Mouse (Mus musculus) spleen, postnatal 4 days (tissue): Measurements from ENCODE around the gene Vps53.
A peak's percentile ranks its signal among the peaks of the same experiment; 100 is the strongest.

Experiments used
- DNase-seq, 2 experiments: peaks; one replicate each; pipeline ENCODE4 v3.0.0; 2022; ENCODE audit warnings: low spot score in 2 of 2

The Vps53 gene

GRCm38 (mm10) chr11:76059971-76060370 lies 119.5 kb downstream of the Vps53 start:
- no peak for DNase-seq

DNA sequence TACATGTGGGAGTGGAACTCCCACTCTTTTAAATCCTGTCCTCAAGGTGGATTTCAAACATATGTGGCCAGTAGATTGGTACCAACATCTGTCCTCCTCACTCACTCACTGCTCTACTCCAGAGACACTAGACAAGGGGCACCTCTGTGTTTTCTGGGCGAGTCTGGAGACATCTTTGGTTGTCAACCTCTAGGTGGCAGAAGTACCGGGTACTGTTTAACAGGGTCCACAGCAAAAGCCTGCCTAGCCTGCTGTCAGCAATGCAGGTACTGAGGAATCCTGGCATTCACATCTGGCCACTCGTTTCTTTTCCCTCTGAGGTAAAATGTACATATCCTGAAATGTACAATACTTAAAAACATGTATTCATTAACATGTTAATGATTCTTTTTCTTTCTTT lies 123.0 kb downstream of the Vps53 start:
- no peak for DNase-seq

DNA sequence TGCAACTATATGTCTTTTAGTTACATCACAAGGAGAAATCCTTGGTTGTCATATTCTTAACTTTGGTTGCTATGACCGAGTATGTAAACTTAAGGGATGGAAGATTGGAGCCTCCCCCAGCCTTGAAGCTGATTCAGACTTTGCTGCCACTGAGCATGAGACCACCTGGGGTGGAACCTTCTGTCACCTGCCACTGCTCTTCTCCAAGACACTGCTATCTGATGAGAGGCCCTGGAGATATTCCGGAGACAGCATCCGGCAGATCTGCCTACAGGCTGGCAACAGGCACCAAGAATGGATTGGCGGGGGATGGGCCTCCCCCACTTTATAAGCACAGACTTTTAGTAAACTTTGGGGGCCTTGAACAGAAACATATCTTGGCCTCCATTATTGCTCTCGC lies 127.0 kb downstream of the Vps53 start:
- no peak for DNase-seq

GRCm38 (mm10) chr11:76050967-76051512 lies 128.4 kb downstream of the Vps53 start:
- DNase-seq: no peak

DNA sequence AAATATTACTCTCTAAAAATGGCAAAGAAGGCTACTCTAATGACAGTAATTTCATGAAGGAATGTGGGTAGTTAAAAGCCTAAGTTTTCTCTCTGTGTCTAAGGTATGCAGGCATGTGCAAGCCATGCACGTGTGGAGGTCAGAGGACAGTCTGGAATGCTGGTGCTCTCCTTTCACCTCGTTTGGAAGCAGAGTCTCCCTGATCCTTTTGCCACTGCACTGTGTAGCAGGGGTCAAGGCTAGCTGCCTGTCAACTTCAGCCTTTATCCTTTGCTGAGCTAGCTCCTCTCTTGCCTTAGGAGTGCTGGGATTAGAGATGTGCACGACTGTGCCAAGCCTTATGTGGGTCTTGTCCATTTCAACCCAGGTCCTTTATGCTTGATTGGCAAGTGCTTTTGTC lies 128.9 kb downstream of the Vps53 start:
- no peak for DNase-seq

GRCm38 (mm10) chr11:76045367-76045766 lies 134.1 kb downstream of the Vps53 start:
- DNase-seq: no peak

DNA sequence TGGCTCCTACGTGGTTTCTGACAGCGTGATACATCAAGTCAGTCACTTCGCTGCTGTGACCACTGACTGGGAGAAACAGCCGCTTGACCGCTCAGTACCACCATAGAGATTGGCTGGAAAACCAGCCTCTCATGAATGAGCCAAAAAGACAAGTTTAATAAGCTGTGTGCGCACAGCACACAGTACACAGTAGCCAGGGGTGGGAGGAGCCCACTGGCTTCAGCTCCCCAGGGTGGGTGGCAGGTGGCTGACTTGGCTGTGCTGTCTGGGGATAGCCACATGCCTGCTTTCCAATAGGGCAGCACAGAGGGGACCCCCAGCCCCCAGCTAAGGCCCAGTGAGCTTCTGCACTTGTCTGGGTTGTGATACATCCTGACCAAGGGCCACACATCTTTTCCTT lies 135.0 kb downstream of the Vps53 start:
- no peak for DNase-seq

DNA sequence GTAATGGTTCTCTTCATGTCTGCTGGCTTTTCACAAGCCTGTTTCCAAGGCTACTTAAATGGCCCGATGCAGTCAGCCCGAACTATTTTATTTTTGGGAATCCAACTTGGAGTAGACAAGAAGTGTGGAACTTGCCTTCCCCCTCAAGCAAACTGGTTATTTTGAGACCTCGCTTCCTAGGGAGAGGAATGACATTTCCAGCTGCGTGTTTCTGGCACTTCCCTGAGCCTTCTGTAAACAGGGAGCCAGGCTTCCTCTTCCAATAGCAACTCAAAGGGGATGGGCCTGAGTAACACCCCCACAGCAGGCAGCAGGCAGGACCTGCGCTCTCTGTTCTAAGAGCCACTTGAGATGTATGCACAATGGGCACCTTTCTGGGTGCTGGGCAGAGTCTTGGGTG lies 136.6 kb downstream of the Vps53 start:
- no peak for DNase-seq

DNA sequence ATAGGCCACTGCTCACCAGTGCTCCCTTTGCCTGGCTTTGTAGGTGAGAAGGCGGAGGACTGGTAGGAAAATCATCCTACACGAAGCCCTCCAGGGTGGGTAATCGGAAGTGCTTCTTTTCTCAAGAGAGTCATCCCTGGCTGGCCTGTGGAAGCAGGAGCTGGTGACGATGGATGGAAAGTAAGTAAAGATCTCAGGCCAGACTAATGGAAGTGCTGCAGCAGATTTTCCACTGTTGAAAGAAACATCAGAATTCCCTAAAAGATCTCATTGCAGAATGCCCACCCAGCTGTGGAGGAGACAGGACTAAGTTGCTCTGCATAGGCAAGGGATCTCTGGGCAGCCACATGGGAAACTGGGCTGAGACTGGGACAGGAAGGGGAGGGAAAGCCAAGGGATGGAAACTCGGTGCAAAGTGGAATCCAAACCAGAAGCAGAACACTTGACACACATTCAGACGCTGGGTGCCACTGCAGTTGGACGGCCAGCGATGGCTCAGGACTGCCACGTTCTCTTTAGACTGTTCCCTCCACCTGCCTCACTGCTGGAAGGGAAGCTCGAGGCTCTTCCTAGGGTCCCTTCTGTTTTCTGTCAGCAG lies 137.3 kb downstream of the Vps53 start:
- DNase-seq: no peak

DNA sequence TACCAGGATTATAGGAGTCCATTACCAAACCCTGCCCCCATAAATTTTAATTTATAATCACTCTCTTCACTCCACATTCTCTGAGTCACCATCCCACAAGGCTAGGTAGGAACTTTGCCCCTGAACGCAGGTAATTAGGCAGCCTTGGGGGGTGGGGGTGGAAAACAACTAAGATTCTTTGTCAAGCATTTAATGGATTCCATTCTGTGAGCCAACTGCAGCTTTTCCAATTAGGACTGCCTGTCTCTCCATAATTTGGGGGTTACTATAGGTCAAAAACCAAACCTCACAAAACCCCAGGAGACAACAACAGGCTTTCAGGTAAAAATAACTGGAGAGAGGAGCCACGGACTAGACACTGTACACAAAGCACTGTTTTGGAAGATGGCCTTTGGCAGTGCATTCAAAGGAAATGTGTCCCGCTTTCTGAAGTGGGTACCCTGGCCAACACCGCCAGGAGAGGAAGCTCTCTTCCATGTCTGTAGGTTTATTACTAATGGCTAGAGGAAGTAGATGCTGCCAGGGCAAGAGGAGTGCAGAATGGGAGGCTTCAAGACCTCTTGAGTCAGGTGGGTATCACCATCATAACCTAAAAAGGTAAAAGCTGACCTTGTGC lies 138.6 kb downstream of the Vps53 start:
- DNase-seq: no peak

- no peak for DNase-seq
Observed at GRCm38 (mm10) chr11:76040106-76040505, 139.3 kb downstream of the Vps53 start.

DNA sequence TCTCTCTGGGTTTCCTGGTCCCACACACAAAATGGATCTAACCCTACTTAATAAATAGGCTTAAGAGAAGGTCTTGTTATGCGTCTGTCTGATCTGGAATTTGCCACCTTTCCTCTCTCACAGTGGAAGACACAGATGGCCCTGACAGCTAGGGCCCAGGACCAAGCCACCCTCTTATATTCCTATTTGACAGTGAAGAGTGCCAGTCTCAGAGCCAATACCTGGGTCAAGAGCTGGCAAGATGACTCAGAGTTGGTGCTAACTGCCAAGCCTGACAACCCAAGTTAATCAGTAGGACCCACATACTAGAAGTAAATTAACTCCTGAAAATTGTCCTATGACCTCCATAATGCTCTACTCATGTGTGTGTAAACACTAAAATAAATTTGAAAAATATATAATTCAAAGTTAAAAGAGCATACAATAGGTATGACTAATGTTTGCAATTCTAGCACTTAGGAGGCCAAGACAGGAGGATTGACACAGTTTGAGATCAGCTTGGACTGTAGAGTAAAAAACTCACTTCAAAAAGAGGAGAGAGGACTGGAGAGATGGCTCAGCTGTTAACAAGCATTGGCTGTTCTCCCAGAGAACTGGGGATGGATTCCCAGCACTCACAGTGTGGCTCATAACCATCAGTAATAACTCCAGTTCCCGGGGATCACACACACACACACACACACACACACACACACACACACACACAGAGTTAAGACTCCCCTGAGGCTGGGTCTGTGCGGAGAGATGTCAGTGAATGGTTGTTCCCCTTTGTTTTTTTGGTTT lies 140.0 kb downstream of the Vps53 start:
- DNase-seq: no peak

DNA sequence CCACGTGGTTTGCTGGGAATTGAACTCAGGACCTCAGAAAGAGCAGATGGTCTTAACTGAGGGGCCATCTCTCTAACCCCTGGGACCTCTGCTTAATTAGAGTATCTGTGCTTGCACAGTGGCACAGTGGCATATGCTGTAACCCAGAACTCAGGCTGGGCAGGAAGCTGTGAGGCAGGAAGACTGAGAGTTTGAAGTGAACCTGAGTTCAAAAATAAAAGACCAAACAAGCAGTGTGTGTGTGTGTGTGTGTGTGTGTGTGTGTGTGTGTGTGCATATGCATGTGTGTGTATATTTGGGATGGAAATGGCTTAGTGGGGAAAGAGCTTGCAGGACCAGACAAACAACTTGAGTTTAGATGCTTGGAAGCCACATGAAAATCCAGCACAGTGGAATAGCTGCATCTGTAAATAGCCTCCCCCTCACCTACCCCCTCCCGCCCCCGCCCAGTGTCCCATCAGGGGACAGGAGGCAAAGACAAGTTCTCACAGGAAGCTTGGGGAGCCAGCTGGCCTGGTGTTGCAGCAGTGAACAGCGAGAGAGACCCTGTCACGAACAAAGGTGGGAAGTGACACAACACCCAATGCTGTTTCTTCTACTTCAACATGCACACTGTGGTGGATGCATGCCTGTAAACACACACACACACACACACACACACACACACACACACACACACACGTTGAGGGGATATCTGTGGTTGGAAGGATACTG lies 141.7 kb downstream of the Vps53 start:
- DNase-seq: peak in 1 of 2 experiments; percentile 49

GRCm38 (mm10) chr11:76035182-76035581 lies 144.3 kb downstream of the Vps53 start:
- DNase-seq: no peak

DNA sequence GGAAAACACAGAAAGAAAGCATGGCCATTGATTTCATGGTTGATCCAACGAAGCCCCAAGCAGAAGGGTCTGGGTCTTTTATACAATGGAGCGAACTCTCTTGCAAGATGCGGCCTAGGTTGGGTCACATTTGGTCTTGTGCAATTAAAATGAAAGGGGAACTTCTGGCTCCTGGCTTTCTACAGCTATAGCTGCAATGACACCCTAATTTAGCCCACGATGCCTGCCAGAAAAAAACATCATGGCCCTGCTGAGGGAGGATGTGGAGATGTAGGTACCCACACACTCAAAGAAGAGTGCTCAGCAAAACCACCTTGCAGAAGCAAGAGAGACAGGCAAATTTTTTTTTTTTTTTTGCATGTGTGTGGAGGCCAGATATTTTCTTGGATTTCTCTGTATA lies 145.6 kb downstream of the Vps53 start:
- DNase-seq: peak in 1 of 2 experiments; percentile 34

GRCm38 (mm10) chr11:76033359-76033758 lies 146.1 kb downstream of the Vps53 start:
- no peak for DNase-seq

DNA sequence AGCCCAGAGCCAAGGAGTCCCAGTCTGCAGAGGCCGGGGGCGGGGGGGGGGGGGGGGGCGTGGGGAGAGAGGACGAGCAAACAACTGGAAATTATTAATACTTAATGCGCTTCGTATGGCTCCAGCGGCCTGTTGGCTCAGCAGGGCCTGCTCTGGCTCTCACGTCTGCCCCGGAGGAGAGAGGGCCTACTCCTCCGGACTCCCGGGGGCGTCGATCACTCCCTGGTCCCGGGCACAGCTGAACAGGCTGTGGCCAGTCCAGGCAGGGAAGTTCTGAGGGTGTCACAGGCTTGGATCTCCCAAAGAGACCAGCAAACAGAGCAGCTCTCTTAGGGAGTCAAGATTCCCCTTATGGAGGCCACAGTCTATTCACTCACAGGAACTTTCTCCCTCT lies 151.4 kb downstream of the Vps53 start:
- DNase-seq: peak; percentile 13 to 73

DNA sequence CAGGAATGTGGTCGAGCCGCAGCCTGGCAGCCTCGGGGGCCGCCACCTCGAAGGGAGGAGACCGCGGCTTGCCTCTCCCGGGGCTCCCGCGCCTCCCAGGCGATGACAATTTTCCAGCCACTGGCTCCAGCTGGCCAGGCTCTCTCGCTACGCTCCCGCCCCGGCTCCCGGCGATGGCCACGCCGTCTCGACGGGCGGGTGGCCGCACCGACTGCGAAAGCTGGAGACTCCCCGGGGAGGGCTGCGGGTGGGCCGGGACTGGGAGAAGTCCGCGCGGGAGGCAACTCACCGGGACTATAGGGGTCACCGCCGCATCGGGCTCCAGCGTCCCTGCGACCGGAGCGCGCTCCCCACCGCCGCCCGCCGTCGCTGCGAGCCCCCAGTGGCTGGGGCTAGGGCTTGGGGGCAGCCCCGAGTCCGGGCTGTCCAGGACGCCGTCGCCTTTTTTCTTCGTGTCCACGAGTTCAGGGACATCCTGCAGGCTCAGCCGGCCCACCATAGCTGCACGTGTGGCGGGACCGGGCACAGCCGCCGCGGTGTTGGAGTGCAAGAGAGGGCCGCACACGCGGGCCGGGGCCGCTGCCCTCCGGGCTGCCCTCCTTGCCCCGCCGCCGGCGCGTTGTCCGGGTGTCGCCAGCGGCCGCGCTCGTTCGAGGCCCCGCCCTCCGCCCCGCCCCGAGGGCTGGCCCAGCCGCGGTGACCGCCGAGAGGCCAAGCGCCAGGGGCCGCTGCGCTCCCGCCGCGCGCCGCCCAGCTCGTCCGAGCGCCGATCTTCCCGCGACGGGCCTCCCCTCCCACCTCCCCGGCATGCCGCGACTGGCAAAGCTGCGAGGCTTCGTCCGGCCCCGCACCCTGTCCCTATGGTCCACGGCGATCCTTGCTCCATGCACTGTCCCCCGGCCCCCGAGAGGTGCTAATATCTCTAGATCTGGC lies 152.0 kb downstream of the Vps53 start, which contains the start of gene Rflnb:
Gene Rflnb (minus strand): TSS at position 644 of the 933 bp plus-strand sequence.
- peak; percentile 86 to 92 for DNase-seq

- DNase-seq: no peak
Observed at GRCm38 (mm10) chr11:76026527-76027138, 152.8 kb downstream of the Vps53 start.

DNA sequence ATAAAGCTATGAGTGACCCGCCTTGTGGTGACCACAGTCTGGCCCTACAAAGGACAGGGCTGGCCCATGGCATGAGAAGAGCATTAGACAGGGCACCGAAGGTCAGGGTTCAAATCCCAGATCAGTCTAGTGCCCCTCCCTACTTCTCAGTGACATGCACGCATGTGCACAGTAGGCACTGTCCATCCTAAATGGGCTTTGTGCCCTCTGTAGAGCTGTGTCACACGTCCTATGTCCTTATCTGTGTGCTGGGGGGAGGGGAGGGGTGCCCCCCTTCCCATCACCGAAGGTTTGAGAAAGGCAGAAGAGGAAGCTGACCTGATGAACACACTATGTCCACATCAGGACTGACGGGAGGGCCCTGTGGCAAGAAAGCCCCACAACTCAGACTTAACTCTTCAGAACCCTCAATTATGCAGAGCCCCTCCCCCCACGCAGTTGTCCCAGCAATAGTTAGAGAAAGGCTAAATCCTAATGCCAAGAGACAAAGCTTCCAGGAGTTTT lies 154.3 kb downstream of the Vps53 start:
- peak in 1 of 2 experiments; percentile 15 for DNase-seq
